Mouse (Mus musculus) lung, postnatal 0 days (tissue): ENCODE data around the gene Slc35g2. TPM values are rescaled to one million over a fixed set of nuclear protein-coding genes. Genes with fewer than 3 reads are reported as not detected.

Experiments used
- ATAC-seq: fragments of 200-750 bp; cut with Nextera tagmentation; 2 replicates; pipeline ENCODE4 v1.8.0; 2017; ENCODE audit warnings: moderate library complexity
- DNase-seq: peaks from one replicate; pipeline ENCODE4 v3.0.0-alpha.2; 2016; ENCODE audit warnings: low spot score
- H3K27ac ChIP-seq: fragments of 300-500 bp; sonication (generic); 2 replicates; pipeline ENCODE4 v1.5.1; 2014; ENCODE audit warnings: antibody characterized with exemption, mild to moderate bottlenecking, low read length, mixed read lengths
- H3K27me3 ChIP-seq: fragments of 300-500 bp; sonication (generic); replicated peaks from 2 replicates; pipeline ENCODE4 v1.6.1; 2014; ENCODE audit warnings: low read length, mixed read lengths; ENCODE audit not compliant: insufficient read depth
- H3K36me3 ChIP-seq: fragments of 300-500 bp; sonication (generic); 2 replicates; pipeline ENCODE4 v1.6.1; 2014; ENCODE audit warnings: low read length, mixed read lengths; ENCODE audit not compliant: insufficient read depth
- H3K4me1 ChIP-seq: fragments of 300-500 bp; sonication (generic); 2 replicates; pipeline ENCODE4 v1.6.1; 2014; ENCODE audit warnings: antibody characterized with exemption, low read depth, low read length, mixed read lengths; ENCODE audit not compliant: insufficient read depth
- H3K4me2 ChIP-seq: fragments of 300-500 bp; sonication (generic); replicated peaks from 2 replicates; pipeline ENCODE4 v1.6.1; 2014; ENCODE audit warnings: low read depth, mild to moderate bottlenecking, low read length, moderate library complexity, mixed read lengths
- H3K4me3 ChIP-seq: fragments of 300-500 bp; sonication (generic); 2 replicates; pipeline ENCODE4 v1.5.1; 2014; ENCODE audit warnings: low read depth, low read length
- H3K9ac ChIP-seq: fragments of 300-500 bp; sonication (generic); replicated peaks from 2 replicates; pipeline ENCODE4 v1.6.1; 2014; ENCODE audit warnings: low read depth, mild to moderate bottlenecking
- H3K9me3 ChIP-seq: fragments of 300-500 bp; sonication (generic); 2 replicates; pipeline ENCODE4 v1.6.1; 2016; ENCODE audit warnings: low read length, mixed read lengths
- CTCF ChIP-seq: IDR thresholded peaks from 2 replicates; pipeline ENCODE4 v1.5.1; 2016; ENCODE audit warnings: antibody characterized with exemption, mild to moderate bottlenecking
- EP300 ChIP-seq: IDR thresholded peaks from 2 replicates; pipeline ENCODE4 v1.6.1; 2016; ENCODE audit warnings: antibody characterized with exemption, mild to moderate bottlenecking, control low read depth
- WGBS: fragments of 180-500 bp; shearing (Covaris S2); extraction: QIAGEN DNeasy Blood & Tissue Kit; methylation state at CpG from one replicate; pipeline ENCODE4 v1.1.7; 2014; 5-methylcytosine and 5-hydroxymethylcytosine counted together
- polyA plus RNA-seq: library from polyadenylated mRNA; unstranded; fragments of >200 nt; fragmentation: Nextera tagmentation; extraction: Ambion mirVana; gene quantifications from 2 replicates; pipeline ENCODE4 v1.2.1, GENCODE M21; 2015

Slc35g2 gene
- polyA plus RNA-seq, 1 experiment from 2014 or later: 16.7 TPM

DNA sequence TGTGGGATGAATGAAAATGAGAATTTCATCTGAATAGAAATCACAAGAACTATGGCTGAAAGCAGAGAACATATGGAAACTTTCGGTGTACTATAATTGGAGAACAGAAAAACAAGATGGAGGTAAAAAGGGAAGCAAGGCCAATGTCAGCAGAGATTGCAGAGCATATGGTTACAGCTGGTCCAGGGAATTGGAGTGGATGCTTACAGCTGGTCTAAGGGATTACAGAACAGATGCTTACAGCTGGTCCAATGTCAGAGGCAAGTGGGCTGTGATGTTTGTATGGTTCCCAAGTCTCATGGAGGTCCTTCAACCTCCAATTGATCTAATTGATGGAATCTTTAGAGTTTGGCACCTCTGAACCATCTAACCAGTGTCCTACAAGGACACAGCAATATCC is 31.2 kb upstream of the Slc35g2 start:
- 74% methylated on average over 1 of the region's 1 CpGs for WGBS
- no peaks in the 10 kb centered on the region for H3K4me1 ChIP-seq
- H3K27me3 ChIP-seq: no peaks in the 10 kb centered on the region
- ATAC-seq (peak; percentile 74), DNase-seq (peak; percentile 68)
- no peak overlapping the region for H3K27ac ChIP-seq
- H3K36me3 ChIP-seq: no peaks in the 10 kb centered on the region
- TF ChIP-seq EP300: peak; percentile 37; the same call in 1 of the 2 replicates
- no peak for TF ChIP-seq CTCF
- no peak overlapping the region for H3K4me3 ChIP-seq
- H3K4me2 ChIP-seq: no peak overlapping the region
- no peaks in the 10 kb centered on the region for H3K9me3 ChIP-seq
- no peak overlapping the region for H3K9ac ChIP-seq

DNA sequence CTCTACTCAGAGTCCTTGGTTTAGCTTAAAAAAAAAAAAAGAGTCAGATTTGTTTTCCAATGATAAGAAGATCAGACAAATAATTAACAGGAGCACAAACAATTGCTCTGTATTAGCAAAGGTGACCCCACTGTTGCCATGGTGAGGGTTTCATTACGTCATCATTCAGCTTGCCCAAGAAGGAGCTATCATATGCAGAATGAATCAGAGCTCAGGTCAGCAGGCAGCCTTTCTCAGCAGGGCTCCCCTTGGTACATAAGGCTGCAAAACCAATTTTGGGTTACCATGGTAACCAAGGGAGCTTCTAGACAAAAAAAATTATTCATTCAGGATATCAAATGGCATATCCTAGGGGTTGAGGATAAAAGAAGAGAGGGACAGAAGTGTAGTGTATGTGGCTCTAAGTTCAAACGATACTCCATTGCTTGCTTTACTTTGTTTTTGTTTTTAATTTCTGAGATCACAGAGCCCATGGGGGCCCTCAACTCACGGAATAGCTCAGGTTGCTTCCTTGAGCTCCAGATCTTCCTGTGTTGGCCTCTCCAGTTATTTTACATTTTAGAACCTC is 29.0 kb upstream of the Slc35g2 start:
- H3K27me3 ChIP-seq: no peaks in the 10 kb centered on the region
- ATAC-seq: no peak

DNA sequence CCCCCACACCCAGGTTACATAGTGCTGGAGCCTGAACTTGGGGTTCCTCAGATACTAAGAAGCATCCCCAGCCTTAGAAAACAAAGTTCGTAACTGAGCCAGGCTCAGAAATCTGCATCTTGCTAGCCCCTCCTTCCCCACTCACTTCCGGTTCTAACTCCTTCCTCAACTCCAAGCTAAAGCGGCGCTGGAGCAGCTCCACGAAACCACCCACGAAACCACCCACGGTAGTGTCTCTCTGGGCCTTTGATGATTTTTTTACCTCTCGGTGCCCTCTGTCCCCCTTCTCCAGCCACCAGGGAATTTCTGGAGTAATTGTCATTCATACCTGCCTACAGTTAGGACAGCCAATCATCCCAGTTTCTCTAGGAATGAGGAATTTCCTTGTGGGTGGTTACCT is 26.7 kb upstream of the Slc35g2 start, which contains the start of gene Stag1:
TSS of gene Stag1 (plus strand) at position 253 of the 400 bp plus-strand sequence.
- no peaks in the 10 kb centered on the region for H3K36me3 ChIP-seq
- H3K9me3 ChIP-seq: no peaks in the 10 kb centered on the region
- H3K4me2 ChIP-seq: no peak within 1 kb of the TSS
- no peaks in the 10 kb centered on the region for H3K27me3 ChIP-seq
- no peak for TF ChIP-seq CTCF
- no peak for TF ChIP-seq EP300
- H3K4me3 ChIP-seq: no peak within 1 kb of the TSS
- WGBS: 86% methylated on average over 8 of the region's 8 CpGs
- DNase-seq: no peak
- no peaks in the 10 kb centered on the region for H3K4me1 ChIP-seq
- H3K27ac ChIP-seq: no peak within 1 kb of the TSS
- H3K9ac ChIP-seq: no peak within 1 kb of the TSS
- no peak for ATAC-seq

More for the DNA sequence above, 29.0 kb upstream of the Slc35g2 start:
- no peak for TF ChIP-seq EP300
- TF ChIP-seq CTCF: no peak
- Histone ChIP-seq H3K4me1 (no peaks in the 10 kb centered on the region), H3K27ac (no peak overlapping the region), H3K4me2 (no peak overlapping the region), H3K9me3 (no peaks in the 10 kb centered on the region), H3K9ac (no peak overlapping the region), H3K36me3 (no peaks in the 10 kb centered on the region), H3K4me3 (no peak overlapping the region)
- 47% methylated on average over 3 of the region's 3 CpGs for WGBS
- no peak for DNase-seq

DNA sequence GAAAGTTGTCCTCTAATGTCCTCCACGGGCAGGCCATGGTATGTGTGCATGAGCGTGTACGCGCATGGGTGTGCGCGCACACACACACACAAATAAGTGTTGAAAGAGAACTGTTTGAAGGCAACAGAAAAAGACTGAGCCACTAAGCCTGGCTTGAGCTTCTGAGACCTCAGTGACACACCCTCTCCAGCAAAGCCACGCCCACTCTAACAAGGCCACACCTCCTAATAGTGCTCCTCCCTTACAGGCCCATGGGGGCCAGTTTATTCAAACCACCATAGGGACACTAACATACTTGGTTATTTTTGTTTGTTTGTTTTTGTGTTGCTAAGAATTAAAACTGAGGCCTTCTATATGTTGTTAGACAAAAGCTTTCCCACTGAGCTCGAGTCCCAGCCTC is 25.4 kb upstream of the Slc35g2 start:
- no peak overlapping the region for H3K4me3 ChIP-seq
- DNase-seq: no peak
- WGBS: 86% methylated on average over 8 of the region's 8 CpGs
- H3K36me3 ChIP-seq: no peaks in the 10 kb centered on the region
- no peaks in the 10 kb centered on the region for H3K27me3 ChIP-seq
- no peak overlapping the region for H3K4me2 ChIP-seq
- no peaks in the 10 kb centered on the region for H3K4me1 ChIP-seq
- no peaks in the 10 kb centered on the region for H3K9me3 ChIP-seq
- no peak overlapping the region for H3K9ac ChIP-seq
- no peak for ATAC-seq
- no peak overlapping the region for H3K27ac ChIP-seq
- TF ChIP-seq EP300 (no peak), CTCF (no peak)

DNA sequence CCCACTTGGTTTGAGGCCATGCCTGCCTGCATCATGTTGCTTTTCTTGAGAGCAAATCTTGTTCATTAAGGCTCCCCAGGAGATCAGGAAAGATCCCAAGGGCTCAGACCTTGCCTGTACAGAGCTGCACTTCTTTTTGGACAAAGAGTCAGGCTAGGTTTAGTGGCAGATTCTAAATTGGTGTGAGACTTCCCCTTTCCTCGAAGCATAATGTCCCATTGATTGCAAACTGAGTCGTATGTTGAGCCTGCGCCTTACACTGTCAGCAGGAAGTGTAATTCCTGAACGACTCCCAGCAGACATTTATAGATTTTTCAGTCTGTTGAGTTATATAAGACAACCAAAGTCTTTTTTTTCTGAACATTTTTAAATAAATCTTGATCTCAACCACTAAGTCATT is 19.6 kb upstream of the Slc35g2 start:
- no peak overlapping the region for H3K27ac ChIP-seq
- H3K9me3 ChIP-seq: no peaks in the 10 kb centered on the region
- no peak overlapping the region for H3K4me3 ChIP-seq
- H3K4me1 ChIP-seq: no peaks in the 10 kb centered on the region
- WGBS: 54% methylated on average over 4 of the region's 4 CpGs
- no peaks in the 10 kb centered on the region for H3K27me3 ChIP-seq
- H3K36me3 ChIP-seq: no peaks in the 10 kb centered on the region
- no peak overlapping the region for H3K9ac ChIP-seq
- DNase-seq (no peak), ATAC-seq (no peak)
- H3K4me2 ChIP-seq: no peak overlapping the region
- TF ChIP-seq EP300 (no peak), CTCF (no peak)

DNA sequence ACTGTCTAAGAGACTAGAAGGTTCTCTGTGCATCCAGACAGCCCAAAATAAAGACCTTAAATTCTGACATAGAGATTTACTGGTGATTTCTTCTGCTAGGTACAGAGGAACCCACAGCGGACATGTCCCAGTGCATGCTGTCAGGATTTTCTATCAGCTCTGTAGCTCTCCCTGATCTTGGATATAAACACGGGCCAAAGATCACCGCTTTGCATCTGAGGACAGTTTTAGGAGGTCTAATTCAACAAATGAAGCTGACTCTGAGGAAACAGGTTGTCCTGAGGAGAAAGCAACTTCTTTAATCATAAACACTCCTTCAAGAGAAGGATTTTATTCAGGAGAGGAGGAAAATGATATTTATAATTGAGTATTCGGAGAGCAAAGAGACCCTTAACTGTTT is 13.1 kb upstream of the Slc35g2 start:
- Histone ChIP-seq H3K9ac (no peak overlapping the region), H3K27ac (peak overlapping the region; percentile 70), H3K27me3 (no peaks in the 10 kb centered on the region), H3K4me3 (no peak overlapping the region), H3K4me1 (no peaks in the 10 kb centered on the region; the same call in 1 of the 2 replicates), H3K9me3 (no peaks in the 10 kb centered on the region), H3K36me3 (no peaks in the 10 kb centered on the region), H3K4me2 (no peak overlapping the region; the same call in 1 of the 2 replicates)
- TF ChIP-seq EP300 (no peak), CTCF (no peak)
- DNase-seq: no peak
- no peak for ATAC-seq
- WGBS: 64% methylated on average over 4 of the region's 4 CpGs
